Mouse (Mus musculus) embryonic fibroblast, embryonic 13.5 days (primary cell): ENCODE measurements around the gene Me3.

Experiments used
- CTCF ChIP-seq: IDR thresholded peaks from 2 replicates; pipeline ENCODE4 v1.5.1; 2011; ENCODE audit warnings: mild to moderate bottlenecking, control low read depth, low read length, moderate library complexity, borderline replicate concordance; ENCODE audit not compliant: insufficient read depth
- POLR2A ChIP-seq: IDR thresholded peaks from 2 replicates; pipeline ENCODE4 v1.6.1; 2011; ENCODE audit warnings: low read depth, mild to moderate bottlenecking, control low read depth, low read length, moderate library complexity

DNA sequence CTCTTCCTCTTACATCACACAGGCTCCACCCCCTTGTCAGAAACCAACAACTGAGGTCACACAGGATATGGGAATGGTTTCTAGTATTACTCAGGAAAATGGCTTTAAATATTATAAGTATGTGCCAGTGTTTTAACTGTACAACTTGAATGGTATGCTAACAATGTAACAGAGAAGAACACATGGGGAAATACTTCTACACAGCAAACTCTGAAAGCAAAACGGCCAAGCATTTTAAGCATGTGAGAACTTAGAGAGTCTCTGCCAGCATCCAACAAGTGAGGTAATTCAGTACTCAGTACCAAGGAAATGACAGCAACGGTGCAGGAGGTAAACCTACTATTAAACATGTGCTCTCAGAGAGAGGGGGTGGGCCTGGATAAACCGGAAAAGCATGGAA is 252.4 kb downstream of the Me3 start:
- no peak for TF ChIP-seq CTCF
- TF ChIP-seq POLR2A: no peak
